Mouse (Mus musculus) hindbrain, embryonic 15.5 days (tissue): ENCODE measurements at regions not wholly inside any gene's neighbourhood (a gene's known extent, or its start where the extent isn't known, plus 50 kb on each side); places are given as distances from the start of the nearest gene placed in this dataset.

Source experiments
- ATAC-seq: fragments of 200-750 bp; cut with Nextera tagmentation; 2 replicates; pipeline ENCODE4 v1.8.0; 2017; ENCODE audit warnings: low read depth, moderate number of reproducible peaks, moderate TSS enrichment; ENCODE audit not compliant: low FRiP score
- H3K27ac ChIP-seq: fragments of 300-500 bp; sonication (generic); replicated peaks from 2 replicates; pipeline ENCODE4 v1.5.1; 2015; ENCODE audit warnings: mild to moderate bottlenecking, inconsistent platforms
- H3K27me3 ChIP-seq: fragments of 300-500 bp; sonication (generic); 2 replicates; pipeline ENCODE4 v1.6.1; 2015; ENCODE audit warnings: control low read depth, inconsistent platforms
- H3K36me3 ChIP-seq: fragments of 300-500 bp; sonication (generic); 2 replicates; pipeline ENCODE4 v1.6.1; 2015; ENCODE audit warnings: control low read depth, inconsistent platforms
- H3K4me1 ChIP-seq: fragments of 300-500 bp; sonication (generic); replicated peaks from 2 replicates; pipeline ENCODE4 v1.6.1; 2015; ENCODE audit warnings: control low read depth, inconsistent platforms
- H3K4me2 ChIP-seq: fragments of 300-500 bp; sonication (generic); 2 replicates; pipeline ENCODE4 v1.6.1; 2015; ENCODE audit warnings: moderate library complexity, mild to moderate bottlenecking, inconsistent platforms
- H3K4me3 ChIP-seq: fragments of 300-500 bp; sonication (generic); 2 replicates; pipeline ENCODE4 v1.5.1; 2015; ENCODE audit warnings: mild to moderate bottlenecking, inconsistent platforms
- H3K9ac ChIP-seq: fragments of 300-500 bp; sonication (generic); 2 replicates; pipeline ENCODE4 v1.6.1; 2015; ENCODE audit warnings: inconsistent platforms
- H3K9me3 ChIP-seq: fragments of 300-500 bp; sonication (generic); 2 replicates; pipeline ENCODE4 v1.6.1; 2016; ENCODE audit warnings: control low read depth, inconsistent platforms
- WGBS: fragments of 180-500 bp; shearing (Covaris S2); methylation state at CpG from one replicate; pipeline ENCODE4 v1.1.7; 2015; 5-methylcytosine and 5-hydroxymethylcytosine counted together

DNA sequence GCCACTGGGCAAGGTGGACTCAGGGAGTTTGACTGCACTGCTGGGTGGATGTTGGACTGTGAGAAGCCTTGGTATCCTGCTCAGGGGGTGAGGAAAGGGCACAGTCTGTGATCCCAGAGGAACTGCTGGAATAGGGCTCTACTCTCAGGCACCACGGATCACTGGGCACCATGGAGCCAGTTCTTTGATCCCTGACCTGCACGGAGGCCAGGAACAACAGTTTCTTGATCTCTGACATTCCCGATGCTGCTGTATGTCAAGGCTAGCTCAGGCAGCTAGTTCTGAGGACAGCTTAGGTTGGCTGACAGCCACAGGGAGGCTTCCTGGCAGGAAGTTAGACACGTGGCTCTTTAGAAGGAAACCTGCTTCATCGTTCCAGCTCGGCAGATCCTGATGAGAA is 289.5 kb upstream of the Slit2 start:
- ATAC-seq = no peak

GRCm38 (mm10) chr5:47693921-47694320 is 289.0 kb upstream of the Slit2 start:
- no peak overlapping the region for H3K27ac ChIP-seq
- H3K9me3 ChIP-seq = no peaks in the 10 kb centered on the region
- no peak overlapping the region for H3K4me3 ChIP-seq
- no peak overlapping the region for H3K4me2 ChIP-seq
- 93% methylated on average over 3 of the region's 3 CpGs for WGBS
- ATAC-seq = no peak
- H3K27me3 ChIP-seq = no peaks in the 10 kb centered on the region
- no peak overlapping the region for H3K9ac ChIP-seq
- H3K36me3 ChIP-seq = no peaks in the 10 kb centered on the region
- H3K4me1 ChIP-seq = no peaks in the 10 kb centered on the region

More for the DNA sequence above, 289.5 kb upstream of the Slit2 start:
- Histone ChIP-seq H3K27me3 (no peaks in the 10 kb centered on the region), H3K27ac (no peak overlapping the region), H3K36me3 (no peaks in the 10 kb centered on the region), H3K4me1 (no peaks in the 10 kb centered on the region), H3K4me2 (no peak overlapping the region), H3K9me3 (no peaks in the 10 kb centered on the region), H3K9ac (no peak overlapping the region), H3K4me3 (no peak overlapping the region)
- 67% methylated on average over 6 of the region's 6 CpGs for WGBS

- Histone ChIP-seq H3K27ac (no peak overlapping the region), H3K4me3 (no peak overlapping the region), H3K4me1 (no peaks in the 10 kb centered on the region), H3K9me3 (no peaks in the 10 kb centered on the region), H3K9ac (no peak overlapping the region), H3K27me3 (no peaks in the 10 kb centered on the region), H3K4me2 (no peak overlapping the region), H3K36me3 (no peaks in the 10 kb centered on the region)
- ATAC-seq = no peak
- WGBS = 78% methylated on average over 3 of the region's 3 CpGs
Measured at GRCm38 (mm10) chr5:47694630-47695029, 288.3 kb upstream of the Slit2 start.

DNA sequence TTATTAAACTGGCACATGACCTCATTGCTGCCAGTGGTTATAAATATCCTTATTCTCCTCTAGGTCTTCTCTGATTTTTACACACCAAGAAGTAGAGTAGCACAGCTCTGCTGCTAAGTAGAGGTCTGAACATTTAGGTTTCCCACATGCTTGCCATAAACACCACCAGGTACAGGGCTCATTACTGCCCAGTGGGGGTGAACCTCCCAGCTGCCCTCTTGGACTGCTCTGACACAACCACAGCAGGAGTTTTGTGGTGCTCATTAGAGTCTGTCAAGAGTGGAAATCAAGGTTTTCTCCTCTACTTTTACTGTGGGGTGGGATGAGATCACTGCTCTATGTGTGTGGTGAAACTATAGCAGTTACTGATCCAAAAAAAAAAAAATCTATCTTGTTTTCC is 271.4 kb upstream of the Slit2 start:
- Histone ChIP-seq H3K27ac (no peak overlapping the region), H3K27me3 (no peaks in the 10 kb centered on the region)
- ATAC-seq = no peak

DNA sequence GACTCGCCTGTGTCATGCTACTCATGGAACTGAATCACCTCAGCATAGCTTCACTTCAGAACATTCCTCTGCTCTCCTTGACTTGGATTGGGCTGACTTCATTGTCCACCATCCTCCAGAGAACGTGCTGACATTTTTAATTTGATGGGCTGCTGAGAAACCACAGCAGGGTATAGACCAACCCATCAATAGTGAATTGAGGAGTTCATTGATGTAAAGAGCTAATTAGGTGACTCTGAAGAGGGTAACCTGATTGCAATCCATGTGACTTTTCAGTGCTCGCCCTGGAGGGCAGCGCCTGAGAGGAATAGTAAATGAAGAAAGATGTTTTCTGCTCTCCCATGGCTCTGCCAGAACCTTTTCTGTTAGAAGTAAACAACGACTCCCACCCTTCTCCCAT is 268.6 kb upstream of the Slit2 start:
- ATAC-seq = no peak
- no peak overlapping the region for H3K27ac ChIP-seq
- H3K27me3 ChIP-seq = no peaks in the 10 kb centered on the region
- 50% methylated on average over 5 of the region's 5 CpGs for WGBS
- no peak overlapping the region for H3K4me3 ChIP-seq
- H3K4me2 ChIP-seq = no peak overlapping the region
- H3K36me3 ChIP-seq = no peaks in the 10 kb centered on the region
- H3K9ac ChIP-seq = no peak overlapping the region
- H3K4me1 ChIP-seq = no peaks in the 10 kb centered on the region
- no peaks in the 10 kb centered on the region for H3K9me3 ChIP-seq

More for the DNA sequence above, 271.4 kb upstream of the Slit2 start:
- Histone ChIP-seq H3K36me3 (no peaks in the 10 kb centered on the region), H3K4me3 (no peak overlapping the region), H3K4me2 (no peak overlapping the region), H3K4me1 (no peaks in the 10 kb centered on the region), H3K9ac (no peak overlapping the region), H3K9me3 (no peaks in the 10 kb centered on the region)

- H3K27ac ChIP-seq = no peak overlapping the region
- no peak overlapping the region for H3K9ac ChIP-seq
- no peaks in the 10 kb centered on the region for H3K36me3 ChIP-seq
- H3K4me2 ChIP-seq = no peak overlapping the region
- H3K27me3 ChIP-seq = no peaks in the 10 kb centered on the region
- no peak overlapping the region for H3K4me3 ChIP-seq
- 78% methylated on average over 2 of the region's 2 CpGs for WGBS
- H3K4me1 ChIP-seq = no peaks in the 10 kb centered on the region
- no peak for ATAC-seq
- no peaks in the 10 kb centered on the region for H3K9me3 ChIP-seq
Measured at GRCm38 (mm10) chr5:47724911-47725310, 258.0 kb upstream of the Slit2 start.

DNA sequence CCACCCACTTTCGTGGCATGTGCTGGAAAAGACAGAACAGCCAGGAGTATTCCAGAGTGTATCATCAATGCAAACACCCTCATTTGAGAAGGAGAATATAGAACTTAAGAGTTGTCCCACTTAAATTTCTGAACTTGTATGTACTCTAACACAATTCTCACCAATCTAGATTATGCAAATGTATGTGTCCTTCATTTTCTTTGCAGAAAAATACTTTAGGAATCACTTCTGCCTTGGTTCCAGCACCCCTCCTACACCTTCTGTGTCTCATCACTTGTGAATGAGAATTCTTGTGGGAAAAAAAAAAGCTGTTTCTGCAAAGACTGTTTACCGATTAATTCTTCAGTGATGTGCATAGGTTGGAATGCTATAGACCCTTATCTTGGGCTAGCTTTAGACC is 240.2 kb upstream of the Slit2 start:
- 85% methylated on average over 2 of the region's 2 CpGs for WGBS
- Histone ChIP-seq H3K4me2 (no peak overlapping the region), H3K27me3 (no peaks in the 10 kb centered on the region)

GRCm38 (mm10) chr5:47745177-47745576 is 237.8 kb upstream of the Slit2 start:
- H3K4me2 ChIP-seq = no peak overlapping the region
- WGBS = 88% methylated on average over 2 of the region's 2 CpGs

More for the DNA sequence above, 240.2 kb upstream of the Slit2 start:
- Histone ChIP-seq H3K9ac (no peak overlapping the region), H3K27ac (no peak overlapping the region), H3K4me1 (no peaks in the 10 kb centered on the region), H3K36me3 (no peaks in the 10 kb centered on the region), H3K4me3 (no peak overlapping the region), H3K9me3 (no peaks in the 10 kb centered on the region)
- no peak for ATAC-seq

DNA sequence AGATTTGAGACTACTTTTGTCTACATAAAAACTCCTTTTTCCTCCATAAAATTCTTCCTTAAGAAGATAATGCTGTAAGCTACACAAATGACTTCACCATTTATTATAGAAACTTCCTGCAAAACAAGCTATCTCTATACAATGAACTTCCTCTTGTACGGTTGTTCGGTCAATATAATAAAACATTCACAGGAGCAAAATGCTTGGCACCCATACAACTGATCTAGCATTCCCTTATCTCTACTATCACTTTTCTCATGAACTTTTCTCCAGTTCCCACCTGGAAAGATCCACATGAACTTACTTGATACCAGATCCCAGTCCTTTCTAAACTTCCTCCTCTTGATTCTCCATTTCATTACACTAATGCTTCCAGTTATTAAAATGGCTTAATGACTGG is 231.0 kb upstream of the Slit2 start:
- no peak overlapping the region for H3K9ac ChIP-seq
- WGBS = 93% methylated on average over 2 of the region's 2 CpGs
- H3K4me1 ChIP-seq = no peaks in the 10 kb centered on the region
- no peak overlapping the region for H3K27ac ChIP-seq
- H3K9me3 ChIP-seq = no peaks in the 10 kb centered on the region
- H3K27me3 ChIP-seq = no peaks in the 10 kb centered on the region
- H3K4me2 ChIP-seq = no peak overlapping the region
- no peaks in the 10 kb centered on the region for H3K36me3 ChIP-seq
- ATAC-seq = no peak
- no peak overlapping the region for H3K4me3 ChIP-seq

More at GRCm38 (mm10) chr5:47745177-47745576, 237.8 kb upstream of the Slit2 start:
- no peak overlapping the region for H3K27ac ChIP-seq
- H3K9me3 ChIP-seq = no peaks in the 10 kb centered on the region
- no peak overlapping the region for H3K9ac ChIP-seq
- no peaks in the 10 kb centered on the region for H3K27me3 ChIP-seq
- no peaks in the 10 kb centered on the region for H3K36me3 ChIP-seq
- H3K4me1 ChIP-seq = no peaks in the 10 kb centered on the region
- no peak for ATAC-seq
- no peak overlapping the region for H3K4me3 ChIP-seq

DNA sequence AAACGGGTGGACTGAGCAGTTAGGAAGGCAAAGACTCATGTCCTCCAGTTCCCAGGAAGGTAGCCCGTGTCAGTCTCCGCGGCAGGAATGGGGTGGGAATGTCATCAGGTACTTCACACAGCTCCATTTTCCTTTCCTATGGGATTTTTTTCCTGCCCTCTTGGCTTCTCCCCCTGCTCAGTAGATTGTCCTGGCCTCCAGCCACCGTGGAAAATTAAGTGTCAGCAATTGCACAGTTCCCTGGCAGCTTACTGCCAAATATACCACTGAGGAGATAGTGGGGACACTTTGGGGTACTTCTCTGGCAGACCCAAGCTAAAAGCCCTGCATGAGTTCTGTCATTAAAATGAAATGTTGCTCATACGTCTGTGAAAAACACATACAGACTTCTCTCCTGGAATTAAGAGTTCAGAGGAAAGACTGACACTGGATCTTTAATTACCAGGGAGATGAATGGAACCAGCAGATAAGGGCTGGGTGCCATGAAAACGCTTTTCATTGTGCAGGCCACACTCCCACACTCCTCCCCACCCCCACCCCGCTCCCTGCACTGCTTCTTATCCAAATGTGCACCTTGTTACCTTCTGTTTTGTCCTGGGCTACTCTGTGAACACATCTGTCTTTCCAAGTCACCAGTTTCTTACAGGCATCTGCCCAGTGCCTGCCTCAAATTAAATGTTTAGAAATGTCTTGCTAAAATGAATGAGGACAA is 210.1 kb upstream of the Slit2 start:
- H3K27me3 ChIP-seq = no peaks in the 10 kb centered on the region
- no peaks in the 10 kb centered on the region for H3K9me3 ChIP-seq
- peaks cover 8% of the 10 kb centered on the region; the same call in 1 of the 2 replicates for H3K4me1 ChIP-seq
- H3K27ac ChIP-seq = no peak overlapping the region
- H3K9ac ChIP-seq = no peak overlapping the region
- no peaks in the 10 kb centered on the region for H3K36me3 ChIP-seq
- 50% methylated on average over 8 of the region's 8 CpGs for WGBS
- H3K4me2 ChIP-seq = no peak overlapping the region
- H3K4me3 ChIP-seq = no peak overlapping the region
- peak; percentile 66; the same call in 1 of the 2 replicates for ATAC-seq

- Histone ChIP-seq H3K27ac (no peak overlapping the region), H3K4me2 (no peak overlapping the region), H3K4me3 (no peak overlapping the region), H3K4me1 (peaks cover 8% of the 10 kb centered on the region; the same call in 1 of the 2 replicates), H3K36me3 (no peaks in the 10 kb centered on the region), H3K27me3 (no peaks in the 10 kb centered on the region), H3K9me3 (no peaks in the 10 kb centered on the region), H3K9ac (no peak overlapping the region)
- WGBS = 54% methylated on average over 3 of the region's 3 CpGs
- no peak for ATAC-seq
Measured at GRCm38 (mm10) chr5:47773354-47773743, 209.6 kb upstream of the Slit2 start.

GRCm38 (mm10) chr5:47780861-47781260 is 202.1 kb upstream of the Slit2 start:
- ATAC-seq = no peak
- Histone ChIP-seq H3K9me3 (no peaks in the 10 kb centered on the region), H3K27ac (no peak overlapping the region), H3K4me3 (no peak overlapping the region), H3K4me2 (no peak overlapping the region), H3K4me1 (no peaks in the 10 kb centered on the region), H3K27me3 (no peaks in the 10 kb centered on the region), H3K9ac (no peak overlapping the region), H3K36me3 (no peaks in the 10 kb centered on the region)
- 91% methylated on average over 2 of the region's 2 CpGs for WGBS

DNA sequence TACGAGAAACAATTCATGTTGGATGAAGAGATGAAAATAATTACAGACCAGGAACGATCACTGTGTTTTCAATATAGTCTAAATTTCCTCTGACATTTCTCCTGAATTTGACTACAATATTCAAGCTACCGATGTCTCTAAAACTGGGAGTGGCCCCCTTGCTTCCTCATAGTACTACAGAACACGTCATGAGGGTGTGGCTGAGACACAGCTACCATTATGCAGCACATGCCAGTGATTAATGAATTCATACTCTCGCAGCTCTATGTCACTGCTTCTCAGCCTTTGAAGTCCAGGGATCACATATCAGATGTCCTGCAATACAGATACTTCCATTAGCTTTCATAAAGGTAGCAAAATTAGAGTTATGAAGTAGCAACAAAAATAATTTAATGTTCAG is 201.3 kb upstream of the Slit2 start:
- Histone ChIP-seq H3K27ac (no peak overlapping the region), H3K4me2 (no peak overlapping the region), H3K36me3 (no peaks in the 10 kb centered on the region), H3K4me3 (no peak overlapping the region), H3K27me3 (no peaks in the 10 kb centered on the region), H3K9me3 (no peaks in the 10 kb centered on the region), H3K9ac (no peak overlapping the region), H3K4me1 (no peaks in the 10 kb centered on the region)
- 77% methylated on average over 5 of the region's 5 CpGs for WGBS
- no peak for ATAC-seq
